Mouse (Mus musculus): ENCODE results near the gene Vmn1r57.
"Not testable (repeated sequence)": the region's sequence is repeated elsewhere in the genome, so short reads cannot be mapped to it uniquely, and the experiment has no call there.

Gene Vmn1r57

DNA sequence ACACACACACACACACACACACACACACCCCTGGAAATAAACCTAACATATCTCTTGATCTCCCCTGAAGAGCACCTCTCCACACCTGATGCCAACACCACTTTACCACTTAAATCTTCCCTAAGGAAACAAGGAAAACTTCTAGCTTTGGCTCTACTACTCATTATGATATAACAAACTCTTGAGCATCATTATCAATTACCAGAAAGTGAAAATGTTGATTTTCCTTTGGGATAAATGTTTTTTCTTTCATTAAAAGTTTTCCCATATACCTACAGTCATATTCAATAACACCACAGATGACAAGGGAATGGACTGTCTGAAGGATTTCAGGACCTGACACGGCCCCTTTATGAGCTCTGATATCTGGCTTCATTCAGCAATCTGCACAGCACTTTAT is at the start of gene Vmn1r57:
TSS of gene Vmn1r57 (plus strand) at position 301 of the 400 bp plus-strand sequence.
- DNase-seq (ENCODE audit: low read depth), result not testable (repeated sequence)

DNA sequence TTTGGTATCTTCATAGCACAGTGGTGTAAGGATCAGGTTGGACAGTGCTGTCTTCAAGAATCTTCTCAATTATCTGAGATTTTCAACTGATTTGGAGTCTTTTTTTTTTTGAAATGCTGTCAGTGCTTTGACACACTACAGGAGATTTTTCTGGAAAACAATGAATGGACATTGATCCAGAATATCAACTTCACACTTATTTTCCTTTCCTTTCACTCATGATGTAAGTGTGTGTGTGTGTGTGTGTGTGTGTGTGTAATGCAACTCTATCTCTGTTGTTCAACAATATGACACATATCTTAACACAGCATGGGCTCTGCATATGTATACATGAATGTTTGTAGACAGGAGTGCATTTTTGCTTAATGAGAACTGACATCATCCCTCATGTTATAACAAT is 21.6 kb upstream of the Vmn1r57 start, which contains the start of gene Vmn1r56:
TSS of gene Vmn1r56 (minus strand) at position 101 of the 400 bp plus-strand sequence.
- not testable (repeated sequence) for DNase-seq (ENCODE audit: low read depth)

DNA sequence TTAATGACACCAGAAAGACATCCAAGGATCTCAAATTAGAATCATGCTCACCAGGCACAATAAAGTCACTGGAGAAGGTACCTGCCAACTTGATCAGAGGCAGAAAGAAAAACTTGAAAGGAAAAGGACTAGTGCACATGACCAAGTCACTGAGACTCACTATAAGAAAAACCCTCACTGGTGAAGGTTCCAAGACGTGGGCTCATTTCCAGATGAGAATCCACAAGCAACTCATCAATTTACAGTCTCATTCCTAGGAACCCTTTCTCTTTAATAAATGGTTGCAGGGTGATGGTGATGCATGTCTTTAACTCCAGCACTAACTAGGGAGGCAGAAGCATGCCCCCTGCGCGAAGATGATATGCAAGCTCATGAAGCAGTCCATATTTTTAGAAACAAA is 44.8 kb downstream of the Vmn1r57 start:
- DNase-seq (ENCODE audit: low read depth), result no peak

Data from naive thymus-derived CD4-positive, alpha-beta T cell, adult 2 months (primary cell).